ENCODE assay signal across 9 mouse cellular contexts in the genomic region with DNA sequence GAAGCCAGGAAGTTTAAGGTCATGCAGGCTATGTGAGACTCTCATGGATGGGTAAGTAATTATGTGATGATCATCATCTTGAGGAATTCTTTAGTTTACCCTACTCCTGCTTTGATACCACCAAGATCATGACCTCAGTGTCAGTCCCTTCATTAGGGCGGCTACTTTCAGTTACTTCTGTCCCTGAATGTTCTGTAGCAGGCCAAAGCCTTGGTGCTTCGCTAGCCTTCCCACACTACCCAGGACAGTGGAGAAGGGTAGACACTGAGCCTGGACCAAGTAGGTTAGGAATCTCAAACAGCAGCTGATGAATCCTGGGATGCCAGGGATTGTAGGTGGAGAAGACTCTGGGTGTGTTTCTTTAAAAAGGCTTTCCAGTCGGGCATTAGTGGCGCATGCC. TPM values are rescaled to one million over a fixed set of nuclear protein-coding genes. Genes with fewer than 3 reads are reported as not detected.
DNase-seq lines count a peak whose midpoint lies in the region; ATAC-seq and TF ChIP-seq lines count a peak whose summit lies in the region.
"Had no signal": no experiment of that assay in that cellular context is flagged by ENCODE, and none has a peak within 500 bp of the region (broad histone marks: within the 10 kb centered on the region; RNA-seq: fewer than 3 reads in every experiment).

No protein-coding gene starts in this region.

- intact Hi-C loops in gastrocnemius, postnatal 14 days (cut with DNase I; ENCODE audit: low total_unique reads), result no loop called here

- H3K4me2 ChIP-seq in forebrain, embryonic 13.5 days, result peak overlapping the region; percentile 91; the same call in 1 of the 2 replicates
- no peak overlapping the region for H3K4me2 ChIP-seq in forebrain, embryonic 16.5 days (ENCODE audit: low read length)
- H3K4me2 ChIP-seq in kidney, postnatal 0 days (ENCODE audit: low read length), result peak overlapping the region; percentile 67; the same call in 1 of the 2 replicates
- peak overlapping the region; percentile 87; the same call in 1 of the 2 replicates for H3K4me2 ChIP-seq in hindbrain, embryonic 15.5 days
- 0 out of 2 replicates have a peak overlapping the region, but pooled peaks have one; percentile 80 for H3K4me2 ChIP-seq in midbrain, embryonic 15.5 days

- no peak overlapping the region for H3K9ac ChIP-seq in forebrain, embryonic 13.5 days
- no peak overlapping the region for H3K9ac ChIP-seq in forebrain, embryonic 16.5 days (replicated peaks; ENCODE audit: low read depth, low read length)
- no peak overlapping the region for H3K9ac ChIP-seq in kidney, postnatal 0 days (ENCODE audit: low read depth, low read length)
- H3K9ac ChIP-seq in hindbrain, embryonic 15.5 days, result no peak overlapping the region
- H3K9ac ChIP-seq in midbrain, embryonic 15.5 days, result no peak overlapping the region

- no peak overlapping the region for H3K27ac ChIP-seq in forebrain, embryonic 13.5 days
- no peak overlapping the region for H3K27ac ChIP-seq in forebrain, embryonic 16.5 days (ENCODE audit: low read length)
- no peak overlapping the region for H3K27ac ChIP-seq in kidney, postnatal 0 days
- H3K27ac ChIP-seq in hindbrain, embryonic 15.5 days (replicated peaks), result no peak overlapping the region
- no peak overlapping the region for H3K27ac ChIP-seq in midbrain, embryonic 15.5 days

- peaks cover 48% of the 10 kb centered on the region for H3K4me1 ChIP-seq in forebrain, embryonic 13.5 days
- peaks cover 42% of the 10 kb centered on the region for H3K4me1 ChIP-seq in forebrain, embryonic 16.5 days (replicated peaks; ENCODE audit: control insufficient read depth, insufficient read depth, low read length)
- H3K4me1 ChIP-seq in kidney, postnatal 0 days (replicated peaks; ENCODE audit: insufficient read depth, low read length), result peaks cover 20% of the 10 kb centered on the region
- H3K4me1 ChIP-seq in hindbrain, embryonic 15.5 days (replicated peaks), result peaks cover 48% of the 10 kb centered on the region
- H3K4me1 ChIP-seq in midbrain, embryonic 15.5 days, result peaks cover 42% of the 10 kb centered on the region

- no peaks in the 10 kb centered on the region for H3K9me3 ChIP-seq in forebrain, embryonic 13.5 days (replicated peaks)
- no peaks in the 10 kb centered on the region for H3K9me3 ChIP-seq in forebrain, embryonic 16.5 days (ENCODE audit: control insufficient read depth, low read length)
- no peaks in the 10 kb centered on the region for H3K9me3 ChIP-seq in kidney, postnatal 0 days (replicated peaks; ENCODE audit: low read length)
- H3K9me3 ChIP-seq in hindbrain, embryonic 15.5 days, result no peaks in the 10 kb centered on the region
- no peaks in the 10 kb centered on the region for H3K9me3 ChIP-seq in midbrain, embryonic 15.5 days

- no peak for DNase-seq in kidney, postnatal 0 days (ENCODE audit: low spot score)
- DNase-seq in kidney, adult 11 months, result no peak
- no peak for DNase-seq in adipocyte (ENCODE audit: low spot score)
- no peak for DNase-seq in gastrocnemius, postnatal 14 days
- DNase-seq: cerebellum, adult 18-20 months had no signal

- 92% methylated on average over 4 of the region's 4 CpGs for WGBS in forebrain, embryonic 13.5 days
- 92% methylated on average over 4 of the region's 4 CpGs for WGBS in forebrain, embryonic 16.5 days
- 92% methylated on average over 4 of the region's 4 CpGs for WGBS in kidney, postnatal 0 days
- whole genome bisulfite sequencing in hindbrain, embryonic 15.5 days, result 91% methylated on average over 4 of the region's 4 CpGs
- 89% methylated on average over 4 of the region's 4 CpGs for WGBS in midbrain, embryonic 15.5 days

- no peaks in the 10 kb centered on the region for H3K27me3 ChIP-seq in forebrain, embryonic 13.5 days
- H3K27me3 ChIP-seq in forebrain, embryonic 16.5 days (replicated peaks; ENCODE audit: control insufficient read depth, insufficient read depth, low read length), result no peaks in the 10 kb centered on the region
- no peaks in the 10 kb centered on the region for H3K27me3 ChIP-seq in kidney, postnatal 0 days (ENCODE audit: insufficient read depth, low read length)
- no peaks in the 10 kb centered on the region for H3K27me3 ChIP-seq in hindbrain, embryonic 15.5 days
- no peaks in the 10 kb centered on the region for H3K27me3 ChIP-seq in midbrain, embryonic 15.5 days (replicated peaks)

- H3K4me3 ChIP-seq in forebrain, embryonic 13.5 days, result 0 out of 2 replicates have a peak overlapping the region, but pooled peaks have one; percentile 52
- no peak overlapping the region for H3K4me3 ChIP-seq in forebrain, embryonic 16.5 days (replicated peaks; ENCODE audit: low read length)
- no peak overlapping the region for H3K4me3 ChIP-seq in kidney, postnatal 0 days (replicated peaks; ENCODE audit: low read depth, low read length)
- H3K4me3 ChIP-seq in hindbrain, embryonic 15.5 days, result peak overlapping the region; percentile 70; the same call in 1 of the 2 replicates
- no peak overlapping the region for H3K4me3 ChIP-seq in midbrain, embryonic 15.5 days

- no peak for ATAC-seq in forebrain, embryonic 13.5 days
- ATAC-seq in forebrain, embryonic 16.5 days, result no peak
- ATAC-seq in kidney, postnatal 0 days (replicated peaks; ENCODE audit: low FRiP score, low read depth), result no peak
- no peak for ATAC-seq in hindbrain, embryonic 15.5 days (ENCODE audit: low FRiP score, low read depth)
- no peak for ATAC-seq in midbrain, embryonic 15.5 days (replicated peaks)

- peaks cover 45% of the 10 kb centered on the region for H3K36me3 ChIP-seq in forebrain, embryonic 13.5 days (ENCODE audit: poor library complexity, severe bottlenecking)
- peaks cover 8% of the 10 kb centered on the region for H3K36me3 ChIP-seq in forebrain, embryonic 16.5 days (ENCODE audit: control insufficient read depth, insufficient read depth)
- peaks cover 32% of the 10 kb centered on the region; the same call in 1 of the 2 replicates for H3K36me3 ChIP-seq in kidney, postnatal 0 days (ENCODE audit: insufficient read depth, low read length)
- peaks cover 13% of the 10 kb centered on the region; the same call in 1 of the 2 replicates for H3K36me3 ChIP-seq in hindbrain, embryonic 15.5 days
- H3K36me3 ChIP-seq in midbrain, embryonic 15.5 days (replicated peaks), result peaks cover 12% of the 10 kb centered on the region

- TF ChIP-seq CTCF in kidney, postnatal 0 days (IDR thresholded peaks at IDR 0.05; ENCODE audit: low read depth), result no peak

RNA-seq across cellular contexts. Expression of gene Fkbp2, which starts 1.2 kb away (rescaled TPM):
- polyA plus RNA-seq in forebrain, embryonic 13.5 days (2015; fragmentation: Nextera tagmentation; extraction: Ambion mirVana), result 86.9 and 97.9 TPM in 2 replicates
- 73.8 and 101 TPM in 2 replicates for polyA plus RNA-seq in forebrain, embryonic 16.5 days (2015; fragmentation: Nextera tagmentation; extraction: Ambion mirVana)
- polyA plus RNA-seq in kidney, postnatal 0 days (2015; fragmentation: Nextera tagmentation; extraction: Ambion mirVana), result 128 and 129 TPM in 2 replicates
- polyA plus RNA-seq in hindbrain, embryonic 15.5 days (2015; fragmentation: Nextera tagmentation; extraction: Ambion mirVana), result 147 and 160 TPM in 2 replicates
- 120 and 126 TPM in 2 replicates for polyA plus RNA-seq in midbrain, embryonic 15.5 days (2015; fragmentation: Nextera tagmentation; extraction: Ambion mirVana)
- total RNA-seq in gastrocnemius, postnatal 14 days (2021), result 10 to 100 TPM; 13.0 to 13.7 TPM

RNA-seq across cellular contexts. Expression of gene Plcb3, which starts 5.2 kb away (rescaled TPM):
- polyA plus RNA-seq in forebrain, embryonic 13.5 days (2015; fragmentation: Nextera tagmentation; extraction: Ambion mirVana), result 11.0 TPM in 2 replicates
- 11.5 and 12.3 TPM in 2 replicates for polyA plus RNA-seq in forebrain, embryonic 16.5 days (2015; fragmentation: Nextera tagmentation; extraction: Ambion mirVana)
- polyA plus RNA-seq in kidney, postnatal 0 days (2015; fragmentation: Nextera tagmentation; extraction: Ambion mirVana), result 24.6 and 28.5 TPM in 2 replicates
- 13.6 and 14.0 TPM in 2 replicates for polyA plus RNA-seq in hindbrain, embryonic 15.5 days (2015; fragmentation: Nextera tagmentation; extraction: Ambion mirVana)
- polyA plus RNA-seq in midbrain, embryonic 15.5 days (2015; fragmentation: Nextera tagmentation; extraction: Ambion mirVana), result 11.3 TPM in 2 replicates
- 10 to 100 TPM; 10.9 to 11.6 TPM for total RNA-seq in gastrocnemius, postnatal 14 days (2021)

RNA-seq across cellular contexts. Expression of gene Vegfb, which starts 6.0 kb away (rescaled TPM):
- 33.4 and 34.6 TPM in 2 replicates for polyA plus RNA-seq in forebrain, embryonic 13.5 days (2015; fragmentation: Nextera tagmentation; extraction: Ambion mirVana)
- 42.5 and 44.6 TPM in 2 replicates for polyA plus RNA-seq in forebrain, embryonic 16.5 days (2015; fragmentation: Nextera tagmentation; extraction: Ambion mirVana)
- 52.8 and 56.6 TPM in 2 replicates for polyA plus RNA-seq in kidney, postnatal 0 days (2015; fragmentation: Nextera tagmentation; extraction: Ambion mirVana)
- 63.9 and 67.5 TPM in 2 replicates for polyA plus RNA-seq in hindbrain, embryonic 15.5 days (2015; fragmentation: Nextera tagmentation; extraction: Ambion mirVana)
- 46.7 and 47.9 TPM in 2 replicates for polyA plus RNA-seq in midbrain, embryonic 15.5 days (2015; fragmentation: Nextera tagmentation; extraction: Ambion mirVana)
- total RNA-seq in gastrocnemius, postnatal 14 days (2021), result 100 to 1,000 TPM in 1 of 2 experiments, 10 to 100 TPM in 1; 90.8 to 118 TPM

RNA-seq across cellular contexts. Expression of gene Ppp1r14b, which starts 6.7 kb away (rescaled TPM):
- polyA plus RNA-seq in forebrain, embryonic 13.5 days (2015; fragmentation: Nextera tagmentation; extraction: Ambion mirVana), result 106 and 139 TPM in 2 replicates
- 132 and 140 TPM in 2 replicates for polyA plus RNA-seq in forebrain, embryonic 16.5 days (2015; fragmentation: Nextera tagmentation; extraction: Ambion mirVana)
- 144 and 174 TPM in 2 replicates for polyA plus RNA-seq in kidney, postnatal 0 days (2015; fragmentation: Nextera tagmentation; extraction: Ambion mirVana)
- polyA plus RNA-seq in hindbrain, embryonic 15.5 days (2015; fragmentation: Nextera tagmentation; extraction: Ambion mirVana), result 210 and 211 TPM in 2 replicates
- polyA plus RNA-seq in midbrain, embryonic 15.5 days (2015; fragmentation: Nextera tagmentation; extraction: Ambion mirVana), result 188 and 196 TPM in 2 replicates
- total RNA-seq in gastrocnemius, postnatal 14 days (2021), result 100 to 1,000 TPM; 139 to 184 TPM

RNA-seq across cellular contexts. Expression of gene Dnajc4, which starts 10.9 kb away (rescaled TPM):
- polyA plus RNA-seq in forebrain, embryonic 13.5 days (2015; fragmentation: Nextera tagmentation; extraction: Ambion mirVana), result 19.1 and 19.8 TPM in 2 replicates
- 18.3 and 23.3 TPM in 2 replicates for polyA plus RNA-seq in forebrain, embryonic 16.5 days (2015; fragmentation: Nextera tagmentation; extraction: Ambion mirVana)
- 30.7 and 32.1 TPM in 2 replicates for polyA plus RNA-seq in kidney, postnatal 0 days (2015; fragmentation: Nextera tagmentation; extraction: Ambion mirVana)
- polyA plus RNA-seq in hindbrain, embryonic 15.5 days (2015; fragmentation: Nextera tagmentation; extraction: Ambion mirVana), result 23.7 and 24.2 TPM in 2 replicates
- 24.1 and 25.6 TPM in 2 replicates for polyA plus RNA-seq in midbrain, embryonic 15.5 days (2015; fragmentation: Nextera tagmentation; extraction: Ambion mirVana)
- total RNA-seq in gastrocnemius, postnatal 14 days (2021), result 10 to 100 TPM; 30.7 to 32.4 TPM

Comparison
In these comparisons a context has a peak if more than half of its experiments do, and no peak if none do; other contexts are left out.
1. H3K4me3 ChIP-seq: peak in forebrain, embryonic 13.5 days (single experiment) and hindbrain, embryonic 15.5 days (single experiment); none in forebrain, embryonic 16.5 days (single experiment), kidney, postnatal 0 days (single experiment) and midbrain, embryonic 15.5 days (single experiment).